Mouse (Mus musculus) spleen, postnatal 10 days (tissue): ENCODE measurements around the gene Fam19a2.

ENCODE experiments used
- DNase-seq, 2 experiments: peaks; one replicate each; pipeline ENCODE4 v3.0.0; 2021 to 2022; ENCODE audit warnings: low spot score in 2 of 2

Gene Fam19a2

GRCm38 (mm10) chr10:123263876-123264309 is at the start of gene Fam19a2:
Gene Fam19a2 (plus strand): TSS chr10:123263996.
- peak; percentile 16 to 25 for DNase-seq

- DNase-seq = no peak
These were observed 41.0 kb upstream of the Fam19a2 start for GRCm38 (mm10) chr10:123222785-123223184.

GRCm38 (mm10) chr10:123229420-123229819 is 34.4 kb upstream of the Fam19a2 start:
- DNase-seq = no peak

- DNase-seq = no peak
These were observed 15.7 kb upstream of the Fam19a2 start for GRCm38 (mm10) chr10:123248063-123248462.

- DNase-seq = no peak
These were observed 11.9 kb upstream of the Fam19a2 start for GRCm38 (mm10) chr10:123251904-123252303.

- DNase-seq = peak in 1 of 2 experiments; percentile 21
These were observed 9.5 kb upstream of the Fam19a2 start for GRCm38 (mm10) chr10:123254299-123254698.

- DNase-seq = peak in 1 of 2 experiments; percentile 35
These were observed 8.0 kb upstream of the Fam19a2 start for GRCm38 (mm10) chr10:123255674-123256348.

- DNase-seq = peak in 1 of 2 experiments; percentile 20
These were observed 830 bp downstream of the Fam19a2 start for GRCm38 (mm10) chr10:123264461-123265191.

- no peak for DNase-seq
These were observed 1.5 kb downstream of the Fam19a2 start for GRCm38 (mm10) chr10:123265241-123265790.

- DNase-seq = no peak
These were observed 4.8 kb downstream of the Fam19a2 start for GRCm38 (mm10) chr10:123268568-123268967.

- DNase-seq = no peak
These were observed 10.8 kb downstream of the Fam19a2 start for GRCm38 (mm10) chr10:123274554-123274953.

GRCm38 (mm10) chr10:123307300-123307699 is 43.5 kb downstream of the Fam19a2 start:
- DNase-seq = no peak

GRCm38 (mm10) chr10:123326271-123326670 is 62.5 kb downstream of the Fam19a2 start:
- DNase-seq = no peak

- no peak for DNase-seq
These were observed 77.5 kb downstream of the Fam19a2 start for GRCm38 (mm10) chr10:123341280-123341679.

- no peak for DNase-seq
These were observed 78.9 kb downstream of the Fam19a2 start for GRCm38 (mm10) chr10:123342591-123343236.

GRCm38 (mm10) chr10:123346301-123346700 is 82.5 kb downstream of the Fam19a2 start:
- DNase-seq = no peak

GRCm38 (mm10) chr10:123353667-123354066 is 89.9 kb downstream of the Fam19a2 start:
- DNase-seq = no peak

GRCm38 (mm10) chr10:123357010-123357409 is 93.2 kb downstream of the Fam19a2 start:
- DNase-seq = no peak

GRCm38 (mm10) chr10:123360492-123360891 is 96.7 kb downstream of the Fam19a2 start:
- DNase-seq = no peak

- no peak for DNase-seq
These were observed 100.8 kb downstream of the Fam19a2 start for GRCm38 (mm10) chr10:123364628-123365027.

- DNase-seq = no peak
These were observed 103.5 kb downstream of the Fam19a2 start for GRCm38 (mm10) chr10:123367152-123367864.

- no peak for DNase-seq
These were observed 119.5 kb downstream of the Fam19a2 start for GRCm38 (mm10) chr10:123383277-123383676.
